Mouse (Mus musculus): ENCODE data around the gene Plp1. TPM values are rescaled to one million over a fixed set of nuclear protein-coding genes. Genes with fewer than 3 reads are reported as not detected.

The Plp1 gene
- polyA plus RNA-seq, 1 experiment from 2014 or later = 5.5 TPM

GRCm38 (mm10) chrX:136825016-136825415 lies 2.5 kb downstream of the Plp1 start:
- no peak overlapping the region for H3K4me2 ChIP-seq (replicated peaks; ENCODE audit: low read depth, low read length)
- H3K27me3 ChIP-seq (ENCODE audit: control insufficient read depth, insufficient read depth, low read length) = no peaks in the 10 kb centered on the region
- H3K4me3 ChIP-seq (ENCODE audit: low read depth, low read length) = no peak overlapping the region
- H3K36me3 ChIP-seq (ENCODE audit: control insufficient read depth, insufficient read depth, low read length) = no peaks in the 10 kb centered on the region
- ATAC-seq (ENCODE audit: insufficient number of reproducible peaks, insufficient read depth, low FRiP score, low read depth) = no peak
- no peaks in the 10 kb centered on the region for H3K4me1 ChIP-seq (ENCODE audit: control insufficient read depth, insufficient read depth, low read length)
- H3K9me3 ChIP-seq (ENCODE audit: control insufficient read depth, low read depth, low read length) = no peaks in the 10 kb centered on the region
- H3K27ac ChIP-seq (ENCODE audit: low read length) = no peak overlapping the region
- H3K9ac ChIP-seq (replicated peaks; ENCODE audit: low read depth, low read length) = no peak overlapping the region
- 75% methylated on average over 4 of the region's 4 CpGs for WGBS

GRCm38 (mm10) chrX:136828610-136829009 lies 6.1 kb downstream of the Plp1 start:
- Histone ChIP-seq H3K9me3 (ENCODE audit: control insufficient read depth, low read depth, low read length) (no peaks in the 10 kb centered on the region), H3K36me3 (ENCODE audit: control insufficient read depth, insufficient read depth, low read length) (no peaks in the 10 kb centered on the region), H3K27ac (ENCODE audit: low read length) (no peak overlapping the region), H3K4me3 (ENCODE audit: low read depth, low read length) (no peak overlapping the region), H3K27me3 (ENCODE audit: control insufficient read depth, insufficient read depth, low read length) (no peaks in the 10 kb centered on the region), H3K9ac (replicated peaks; ENCODE audit: low read depth, low read length) (no peak overlapping the region), H3K4me2 (replicated peaks; ENCODE audit: low read depth, low read length) (no peak overlapping the region), H3K4me1 (ENCODE audit: control insufficient read depth, insufficient read depth, low read length) (no peaks in the 10 kb centered on the region)
- ATAC-seq (ENCODE audit: insufficient number of reproducible peaks, insufficient read depth, low FRiP score, low read depth) = no peak

- no peaks in the 10 kb centered on the region for H3K4me1 ChIP-seq (ENCODE audit: control insufficient read depth, insufficient read depth, low read length)
- H3K4me2 ChIP-seq (replicated peaks; ENCODE audit: low read depth, low read length) = no peak overlapping the region
- ATAC-seq (ENCODE audit: insufficient number of reproducible peaks, insufficient read depth, low FRiP score, low read depth) = no peak
- no peaks in the 10 kb centered on the region for H3K27me3 ChIP-seq (ENCODE audit: control insufficient read depth, insufficient read depth, low read length)
- WGBS = 28% methylated on average over 3 of the region's 3 CpGs
- H3K9ac ChIP-seq (replicated peaks; ENCODE audit: low read depth, low read length) = no peak overlapping the region
- no peak overlapping the region for H3K4me3 ChIP-seq (ENCODE audit: low read depth, low read length)
- H3K36me3 ChIP-seq (ENCODE audit: control insufficient read depth, insufficient read depth, low read length) = no peaks in the 10 kb centered on the region
- H3K9me3 ChIP-seq (ENCODE audit: control insufficient read depth, low read depth, low read length) = no peaks in the 10 kb centered on the region
- H3K27ac ChIP-seq (ENCODE audit: low read length) = no peak overlapping the region
Measured at GRCm38 (mm10) chrX:136850300-136850699, 27.8 kb downstream of the Plp1 start.

GRCm38 (mm10) chrX:136868061-136869040 lies 45.9 kb downstream of the Plp1 start, which contains the start of gene Rab9b:
Gene Rab9b (minus strand): TSS chrX:136868755.
- no peak within 1 kb of the TSS for H3K27ac ChIP-seq (ENCODE audit: low read length)
- 13% methylated on average over 34 of the region's 36 CpGs for WGBS
- ATAC-seq (ENCODE audit: insufficient number of reproducible peaks, insufficient read depth, low FRiP score, low read depth) = peak; percentile 53; the same call in 1 of the 2 replicates
- no peak within 1 kb of the TSS for H3K9ac ChIP-seq (replicated peaks; ENCODE audit: low read depth, low read length)
- H3K9me3 ChIP-seq (ENCODE audit: control insufficient read depth, low read depth, low read length) = no peaks in the 10 kb centered on the region
- peak within 1 kb of the TSS; percentile 37 for H3K4me3 ChIP-seq (ENCODE audit: low read depth, low read length)
- H3K36me3 ChIP-seq (ENCODE audit: control insufficient read depth, insufficient read depth, low read length) = no peaks in the 10 kb centered on the region
- no peaks in the 10 kb centered on the region for H3K27me3 ChIP-seq (ENCODE audit: control insufficient read depth, insufficient read depth, low read length)
- H3K4me1 ChIP-seq (ENCODE audit: control insufficient read depth, insufficient read depth, low read length) = no peaks in the 10 kb centered on the region
- H3K4me2 ChIP-seq (replicated peaks; ENCODE audit: low read depth, low read length) = peak within 1 kb of the TSS; percentile 68

Other genes starting within 250 kb of the Plp1 start
- 7.1 and 8.4 TPM in 2 replicates for gene Tceal3, start 231.8 kb upstream of the Plp1 start, polyA plus RNA-seq (2014; fragmentation: Nextera tagmentation; extraction: Ambion mirVana)
- gene Tceal1, start 114.7 kb upstream of the Plp1 start, polyA plus RNA-seq (2014; fragmentation: Nextera tagmentation; extraction: Ambion mirVana) = 10.4 and 11.1 TPM in 2 replicates
- 523 and 569 TPM in 2 replicates for gene Morf4l2, start 79.0 kb upstream of the Plp1 start, polyA plus RNA-seq (2014; fragmentation: Nextera tagmentation; extraction: Ambion mirVana)
- gene Glra4, start 42.5 kb upstream of the Plp1 start, polyA plus RNA-seq (2014; fragmentation: Nextera tagmentation; extraction: Ambion mirVana) = 0.14 TPM in 1 of 2 replicates, not detected in the other
- gene Rab9b, start 46.1 kb downstream of the Plp1 start, polyA plus RNA-seq (2014; fragmentation: Nextera tagmentation; extraction: Ambion mirVana) = 0.88 and 0.97 TPM in 2 replicates
- not detected in 2 replicates for gene H2bfm, start 104.7 kb downstream of the Plp1 start, polyA plus RNA-seq (2014; fragmentation: Nextera tagmentation; extraction: Ambion mirVana)
- 46.0 and 50.6 TPM in 2 replicates for gene Tmsb15b2, start 152.8 kb downstream of the Plp1 start, polyA plus RNA-seq (2014; fragmentation: Nextera tagmentation; extraction: Ambion mirVana)
- 4.2 and 5.8 TPM in 2 replicates for gene Tmsb15l, start 154.2 kb downstream of the Plp1 start, polyA plus RNA-seq (2014; fragmentation: Nextera tagmentation; extraction: Ambion mirVana)
- 32.3 and 35.1 TPM in 2 replicates for gene Tmsb15b1, start 154.2 kb downstream of the Plp1 start, polyA plus RNA-seq (2014; fragmentation: Nextera tagmentation; extraction: Ambion mirVana)
- 19.2 and 21.4 TPM in 2 replicates for gene Zcchc18, start 170.5 kb downstream of the Plp1 start, polyA plus RNA-seq (2014; fragmentation: Nextera tagmentation; extraction: Ambion mirVana)
- 10.6 and 14.4 TPM in 2 replicates for gene Slc25a53, start 215.6 kb downstream of the Plp1 start, polyA plus RNA-seq (2014; fragmentation: Nextera tagmentation; extraction: Ambion mirVana)
- gene Fam199x, start 226.9 kb downstream of the Plp1 start, polyA plus RNA-seq (2014; fragmentation: Nextera tagmentation; extraction: Ambion mirVana) = 9.9 and 10.6 TPM in 2 replicates

All from stomach, embryonic 14.5 days (tissue).